Mouse (Mus musculus): Measurements from ENCODE around the gene Sumf1. TPM values are rescaled to one million over a fixed set of nuclear protein-coding genes. Genes with fewer than 3 reads are reported as not detected.

Sumf1 gene
- polyA plus RNA-seq, 1 experiment from 2014 or later, result 7.7 TPM

GRCm38 (mm10) chr6:108064918-108065526, 120.4 kb downstream of the Sumf1 start, which contains the start of gene Setmar:
Setmar (plus strand) TSS chr6:108065045.
- ATAC-seq (ENCODE audit: low read depth), result peak; percentile 95
- H3K4me3 ChIP-seq (ENCODE audit: low read depth, low read length), result peak within 1 kb of the TSS; percentile 69
- peaks cover 2% of the 10 kb centered on the region; the same call in 1 of the 2 replicates for H3K4me1 ChIP-seq (ENCODE audit: control insufficient read depth, low read depth, low read length)
- H3K4me2 ChIP-seq (ENCODE audit: low read depth, low read length), result peak within 1 kb of the TSS; percentile 80
- H3K9ac ChIP-seq (ENCODE audit: low read depth, low read length), result peak within 1 kb of the TSS; percentile 60
- H3K27me3 ChIP-seq (ENCODE audit: control insufficient read depth, insufficient read depth, low read depth, low read length), result no peaks in the 10 kb centered on the region
- H3K27ac ChIP-seq (ENCODE audit: low read length), result peak within 1 kb of the TSS; percentile 53; the same call in 1 of the 2 replicates
- no peaks in the 10 kb centered on the region for H3K9me3 ChIP-seq (replicated peaks; ENCODE audit: control insufficient read depth, low read length)
- no peaks in the 10 kb centered on the region for H3K36me3 ChIP-seq (ENCODE audit: control insufficient read depth, insufficient read depth)
- WGBS (ENCODE audit: insufficient replicate concordance), result under 1% methylated on average over 24 of the region's 24 CpGs

DNA sequence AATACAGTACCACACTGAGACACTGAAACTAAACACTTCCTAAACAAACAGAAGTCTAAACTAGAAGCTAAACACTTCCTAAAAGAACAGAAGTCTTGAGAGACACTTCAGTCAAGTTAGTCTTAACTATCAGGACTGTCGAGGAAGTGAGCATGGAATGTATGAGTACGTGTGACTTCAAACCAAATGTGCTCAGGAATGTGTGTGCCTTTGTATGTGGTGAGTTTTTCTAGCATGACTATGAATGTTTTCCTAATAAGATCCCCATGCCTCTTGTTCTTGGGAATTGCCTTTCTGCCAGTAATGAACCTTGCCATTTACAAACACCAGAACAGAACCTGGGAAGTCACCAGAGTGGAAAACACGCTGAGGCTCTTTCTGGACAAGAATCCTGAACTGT, 124.3 kb downstream of the Sumf1 start:
- Histone ChIP-seq H3K4me1 (ENCODE audit: control insufficient read depth, low read depth, low read length) (peaks cover 2% of the 10 kb centered on the region; the same call in 1 of the 2 replicates), H3K9ac (ENCODE audit: low read depth, low read length) (no peak overlapping the region), H3K4me3 (ENCODE audit: low read depth, low read length) (no peak overlapping the region), H3K36me3 (ENCODE audit: control insufficient read depth, insufficient read depth) (no peaks in the 10 kb centered on the region), H3K27ac (ENCODE audit: low read length) (no peak overlapping the region), H3K27me3 (ENCODE audit: control insufficient read depth, insufficient read depth, low read depth, low read length) (no peaks in the 10 kb centered on the region), H3K9me3 (replicated peaks; ENCODE audit: control insufficient read depth, low read length) (no peaks in the 10 kb centered on the region), H3K4me2 (ENCODE audit: low read depth, low read length) (no peak overlapping the region)
- WGBS (ENCODE audit: insufficient replicate concordance), result 54% methylated on average over 3 of the region's 3 CpGs
- ATAC-seq (ENCODE audit: low read depth), result no peak

DNA sequence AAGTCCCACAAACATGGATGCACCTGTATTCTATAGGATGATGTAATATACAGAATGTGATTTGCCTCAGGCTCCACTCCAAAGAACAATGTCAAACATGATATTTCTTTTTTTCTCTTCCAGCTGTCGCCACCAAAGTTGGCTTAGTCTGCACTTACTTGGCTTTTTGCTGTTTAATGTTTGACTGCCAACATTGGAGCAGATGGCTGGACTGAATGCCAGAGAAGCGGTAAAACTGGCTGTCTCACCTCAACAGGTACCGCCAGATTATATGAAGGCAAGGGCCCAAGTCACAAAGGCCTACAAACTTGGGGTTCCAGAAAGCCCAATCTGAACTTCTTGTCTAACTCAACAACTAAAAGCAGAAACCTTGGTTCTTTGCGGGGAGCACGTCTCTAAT, 127.3 kb downstream of the Sumf1 start:
- no peak for ATAC-seq (ENCODE audit: low read depth)
- H3K36me3 ChIP-seq (ENCODE audit: control insufficient read depth, insufficient read depth), result no peaks in the 10 kb centered on the region
- no peaks in the 10 kb centered on the region for H3K4me1 ChIP-seq (ENCODE audit: control insufficient read depth, low read depth, low read length)
- WGBS (ENCODE audit: insufficient replicate concordance), result 69% methylated on average over 5 of the region's 5 CpGs
- no peak overlapping the region for H3K4me3 ChIP-seq (ENCODE audit: low read depth, low read length)
- no peaks in the 10 kb centered on the region for H3K9me3 ChIP-seq (replicated peaks; ENCODE audit: control insufficient read depth, low read length)
- H3K27me3 ChIP-seq (ENCODE audit: control insufficient read depth, insufficient read depth, low read depth, low read length), result no peaks in the 10 kb centered on the region
- no peak overlapping the region for H3K4me2 ChIP-seq (ENCODE audit: low read depth, low read length)
- no peak overlapping the region for H3K9ac ChIP-seq (ENCODE audit: low read depth, low read length)
- no peak overlapping the region for H3K27ac ChIP-seq (ENCODE audit: low read length)

DNA sequence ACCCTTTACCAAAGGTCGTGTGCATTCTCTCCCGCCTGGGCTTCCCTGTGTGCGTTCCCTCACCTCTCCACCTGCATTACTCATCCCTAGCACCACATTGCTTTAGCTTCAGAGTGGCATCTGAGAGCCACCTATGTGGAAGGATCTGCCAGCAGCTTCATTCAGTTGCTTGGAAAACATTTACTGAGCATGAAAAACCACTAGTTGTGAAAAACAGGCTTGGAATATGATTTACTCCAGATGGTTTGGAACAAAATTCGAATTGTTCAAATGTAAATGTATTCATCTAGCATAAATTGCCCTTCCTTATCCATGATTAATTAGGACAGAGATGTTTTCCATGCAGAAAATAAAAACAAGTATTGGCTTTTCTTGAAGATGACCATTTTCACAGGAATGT, 128.0 kb downstream of the Sumf1 start:
- no peaks in the 10 kb centered on the region for H3K9me3 ChIP-seq (replicated peaks; ENCODE audit: control insufficient read depth, low read length)
- no peak overlapping the region for H3K4me3 ChIP-seq (ENCODE audit: low read depth, low read length)
- H3K9ac ChIP-seq (ENCODE audit: low read depth, low read length), result no peak overlapping the region
- H3K36me3 ChIP-seq (ENCODE audit: control insufficient read depth, insufficient read depth), result no peaks in the 10 kb centered on the region
- H3K27me3 ChIP-seq (ENCODE audit: control insufficient read depth, insufficient read depth, low read depth, low read length), result no peaks in the 10 kb centered on the region
- no peak for ATAC-seq (ENCODE audit: low read depth)
- no peak overlapping the region for H3K4me2 ChIP-seq (ENCODE audit: low read depth, low read length)
- 38% methylated on average over 4 of the region's 4 CpGs for WGBS (ENCODE audit: insufficient replicate concordance)
- no peaks in the 10 kb centered on the region for H3K4me1 ChIP-seq (ENCODE audit: control insufficient read depth, low read depth, low read length)
- H3K27ac ChIP-seq (ENCODE audit: low read length), result no peak overlapping the region

Other genes with a start within 250 kb of the Sumf1 start
- 1.5 and 1.8 TPM in 2 replicates for gene Setmar, start 120.5 kb downstream of the Sumf1 start, polyA plus RNA-seq (2015; fragmentation: Nextera tagmentation; extraction: Ambion mirVana)
- 2.2 and 2.9 TPM in 2 replicates for gene Itpr1, start 27.5 kb upstream of the Sumf1 start, polyA plus RNA-seq (2015; fragmentation: Nextera tagmentation; extraction: Ambion mirVana)